Mouse (Mus musculus) hindbrain, postnatal 0 days (tissue): ENCODE measurements around the gene Cbx2. TPM values are rescaled to one million over a fixed set of nuclear protein-coding genes. Genes with fewer than 3 reads are reported as not detected.
A peak's percentile ranks its signal among the peaks of the same experiment; 100 is the strongest.

Experiments
- ATAC-seq: fragments of 200-750 bp; cut with Nextera tagmentation; 2 replicates; pipeline ENCODE4 v1.8.0; 2017; ENCODE audit warnings: mild to moderate bottlenecking, moderate TSS enrichment, moderate library complexity
- DNase-seq: peaks from one replicate; pipeline ENCODE4 v3.0.0-alpha.2; 2015; ENCODE audit warnings: low spot score
- H3K27ac ChIP-seq: fragments of 300-500 bp; sonication (generic); 2 replicates; pipeline ENCODE4 v1.5.1; 2014; ENCODE audit warnings: mild to moderate bottlenecking
- H3K27me3 ChIP-seq: fragments of 300-500 bp; sonication (generic); 2 replicates; pipeline ENCODE4 v1.6.1; 2014; ENCODE audit warnings: low read length, mixed read lengths; ENCODE audit not compliant: insufficient read depth
- H3K36me3 ChIP-seq: fragments of 300-500 bp; sonication (generic); 2 replicates; pipeline ENCODE4 v1.6.1; 2014; ENCODE audit warnings: low read length, mixed read lengths; ENCODE audit not compliant: insufficient read depth
- H3K4me1 ChIP-seq: fragments of 300-500 bp; sonication (generic); 2 replicates; pipeline ENCODE4 v1.6.1; 2014; ENCODE audit warnings: antibody characterized with exemption, low read length, mixed read lengths; ENCODE audit not compliant: insufficient read depth
- H3K4me2 ChIP-seq: fragments of 300-500 bp; sonication (generic); 2 replicates; pipeline ENCODE4 v1.6.1; 2014; ENCODE audit warnings: low read depth, mild to moderate bottlenecking, low read length, moderate library complexity, mixed read lengths
- H3K4me3 ChIP-seq: fragments of 300-500 bp; sonication (generic); 2 replicates; pipeline ENCODE4 v1.5.1; 2014; ENCODE audit warnings: low read length
- H3K9ac ChIP-seq: fragments of 300-500 bp; sonication (generic); replicated peaks from 2 replicates; pipeline ENCODE4 v1.6.1; 2014; ENCODE audit warnings: mild to moderate bottlenecking, low read length, moderate library complexity, mixed read lengths
- H3K9me3 ChIP-seq: fragments of 300-500 bp; sonication (generic); 2 replicates; pipeline ENCODE4 v1.6.1; 2016; ENCODE audit warnings: low read length, mixed read lengths
- CTCF ChIP-seq: IDR thresholded peaks from 2 replicates; pipeline ENCODE4 v1.5.1; 2016; ENCODE audit warnings: antibody characterized with exemption, control low read depth, low read depth
- WGBS: fragments of 180-500 bp; shearing (Covaris S2); extraction: QIAGEN DNeasy Blood & Tissue Kit; methylation state at CpG from one replicate; pipeline ENCODE4 v1.1.7; 2014; 5-methylcytosine and 5-hydroxymethylcytosine counted together
- polyA plus RNA-seq: library from polyadenylated mRNA; unstranded; fragments of >200 nt; fragmentation: Nextera tagmentation; extraction: Ambion mirVana; gene quantifications from 2 replicates; pipeline ENCODE4 v1.2.1, GENCODE M21; 2015
- total RNA-seq: library from RNA; depleted of rRNA; stranded (reverse); fragments of >200 nt; gene quantifications from 2 replicates; pipeline ENCODE4 v1.2.3, GENCODE M21; 2014

Cbx2 gene
- total and polyA plus RNA-seq, 2 experiments from 2014 or later, result 7.4 to 14.6 TPM

GRCm38 (mm10) chr11:118999361-118999804, 23.4 kb upstream of the Cbx2 start:
- Histone ChIP-seq H3K27me3 (no peaks in the 10 kb centered on the region), H3K9me3 (no peaks in the 10 kb centered on the region), H3K36me3 (no peaks in the 10 kb centered on the region), H3K4me3 (peak overlapping the region; percentile 16; the same call in 1 of the 2 replicates), H3K4me2 (peak overlapping the region; percentile 58), H3K9ac (no peak overlapping the region), H3K4me1 (peaks cover 10% of the 10 kb centered on the region; the same call in 1 of the 2 replicates), H3K27ac (peak overlapping the region; percentile 78)
- TF ChIP-seq CTCF, result no peak
- peak; percentile 69 for ATAC-seq
- WGBS, result 3% methylated on average over 26 of the region's 26 CpGs
- peak; percentile 82 for DNase-seq

GRCm38 (mm10) chr11:119000877-119001276, 21.9 kb upstream of the Cbx2 start:
- Histone ChIP-seq H3K4me2 (no peak overlapping the region), H3K27ac (no peak overlapping the region), H3K9me3 (no peaks in the 10 kb centered on the region), H3K27me3 (no peaks in the 10 kb centered on the region), H3K36me3 (no peaks in the 10 kb centered on the region), H3K4me1 (peaks cover 10% of the 10 kb centered on the region; the same call in 1 of the 2 replicates), H3K9ac (no peak overlapping the region), H3K4me3 (no peak overlapping the region)
- 81% methylated on average over 2 of the region's 2 CpGs for WGBS
- ATAC-seq, result no peak
- TF ChIP-seq CTCF, result peak; percentile 35
- DNase-seq, result no peak

GRCm38 (mm10) chr11:119001493-119002128, 21.2 kb upstream of the Cbx2 start:
- peaks cover 10% of the 10 kb centered on the region; the same call in 1 of the 2 replicates for H3K4me1 ChIP-seq
- no peak overlapping the region for H3K4me2 ChIP-seq
- no peak overlapping the region for H3K4me3 ChIP-seq
- H3K27me3 ChIP-seq, result no peaks in the 10 kb centered on the region
- no peak for TF ChIP-seq CTCF
- no peaks in the 10 kb centered on the region for H3K9me3 ChIP-seq
- DNase-seq (no peak), ATAC-seq (no peak)
- no peak overlapping the region for H3K27ac ChIP-seq
- 66% methylated on average over 4 of the region's 4 CpGs for WGBS
- H3K36me3 ChIP-seq, result no peaks in the 10 kb centered on the region
- H3K9ac ChIP-seq, result no peak overlapping the region

- no peaks in the 10 kb centered on the region for H3K36me3 ChIP-seq
- H3K4me3 ChIP-seq, result no peak overlapping the region
- H3K27me3 ChIP-seq, result no peaks in the 10 kb centered on the region
- DNase-seq (no peak), ATAC-seq (no peak)
- 89% methylated on average over 10 of the region's 10 CpGs for WGBS
- no peaks in the 10 kb centered on the region for H3K9me3 ChIP-seq
- no peak overlapping the region for H3K27ac ChIP-seq
- no peaks in the 10 kb centered on the region for H3K4me1 ChIP-seq
- H3K4me2 ChIP-seq, result no peak overlapping the region
- no peak for TF ChIP-seq CTCF
- no peak overlapping the region for H3K9ac ChIP-seq
These were observed 17.1 kb upstream of the Cbx2 start for GRCm38 (mm10) chr11:119005547-119006275.

DNA sequence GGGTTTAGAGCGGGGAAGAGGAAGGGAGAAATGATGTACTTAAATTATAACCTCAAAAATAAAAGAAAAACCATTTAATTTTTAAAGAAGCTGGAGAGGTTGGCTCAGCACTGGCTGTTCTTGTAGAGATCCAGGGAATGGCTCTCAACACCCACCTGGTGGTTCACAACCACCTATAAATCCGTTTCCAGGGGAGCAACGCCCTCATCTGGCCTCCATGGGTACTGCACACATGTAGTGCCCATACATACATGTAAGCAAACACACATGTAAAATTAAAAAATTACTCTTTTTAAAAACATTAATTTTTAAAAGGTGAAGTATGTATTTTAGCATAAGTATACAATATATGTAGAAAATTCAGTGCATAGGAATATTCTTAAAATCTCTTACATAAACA, 16.3 kb upstream of the Cbx2 start:
- Histone ChIP-seq H3K4me1 (no peaks in the 10 kb centered on the region), H3K4me2 (no peak overlapping the region), H3K27ac (no peak overlapping the region), H3K9ac (no peak overlapping the region), H3K4me3 (no peak overlapping the region), H3K36me3 (no peaks in the 10 kb centered on the region), H3K9me3 (no peaks in the 10 kb centered on the region), H3K27me3 (no peaks in the 10 kb centered on the region)
- DNase-seq (no peak), ATAC-seq (no peak)
- WGBS, result 68% methylated on average over 3 of the region's 3 CpGs
- TF ChIP-seq CTCF, result peak; percentile 11; the same call in 1 of the 2 replicates

GRCm38 (mm10) chr11:119007461-119008456, 15.0 kb upstream of the Cbx2 start:
- ATAC-seq, result no peak
- no peaks in the 10 kb centered on the region for H3K27me3 ChIP-seq
- H3K4me1 ChIP-seq, result no peaks in the 10 kb centered on the region
- peak; percentile 42 for DNase-seq
- no peak overlapping the region for H3K4me3 ChIP-seq
- H3K9ac ChIP-seq, result no peak overlapping the region
- no peaks in the 10 kb centered on the region for H3K36me3 ChIP-seq
- no peak overlapping the region for H3K27ac ChIP-seq
- TF ChIP-seq CTCF, result no peak
- WGBS, result 21% methylated on average over 21 of the region's 21 CpGs
- peak overlapping the region; percentile 34 for H3K4me2 ChIP-seq
- no peaks in the 10 kb centered on the region for H3K9me3 ChIP-seq
